Mouse (Mus musculus): ENCODE results near the gene Slc27a3. TPM values are rescaled to one million over a fixed set of nuclear protein-coding genes. Genes with fewer than 3 reads are reported as not detected.

Gene Slc27a3
- polyA plus RNA-seq (2016; fragmentation: Nextera tagmentation; extraction: Ambion mirVana) = 32.9 and 35.3 TPM in 2 replicates

- H3K9me3 ChIP-seq (replicated peaks) = no peaks in the 10 kb centered on the region
- peak; percentile 65 for ATAC-seq (ENCODE audit: low FRiP score)
- H3K4me2 ChIP-seq (replicated peaks) = peak within 1 kb of the TSS; percentile 94
- H3K27ac ChIP-seq = peak within 1 kb of the TSS; percentile 95
- H3K4me3 ChIP-seq = peak within 1 kb of the TSS; percentile 68
- 1% methylated on average over 54 of the region's 55 CpGs for WGBS
- H3K4me1 ChIP-seq = peaks cover 39% of the 10 kb centered on the region
- H3K36me3 ChIP-seq = peaks cover 61% of the 10 kb centered on the region
- H3K9ac ChIP-seq = peak within 1 kb of the TSS; percentile 86
- H3K27me3 ChIP-seq = no peaks in the 10 kb centered on the region
Measured at GRCm38 (mm10) chr3:90389511-90390490, at the start of gene Slc27a3. Slc27a3 (minus strand) TSS chr3:90389938.

GRCm38 (mm10) chr3:90437131-90437530 lies 47.4 kb upstream of the Slc27a3 start:
- WGBS = 70% methylated on average over 4 of the region's 4 CpGs
- H3K4me1 ChIP-seq = peaks cover 6% of the 10 kb centered on the region
- ATAC-seq (ENCODE audit: low FRiP score) = no peak

GRCm38 (mm10) chr3:90434073-90434730 lies 44.5 kb upstream of the Slc27a3 start:
- peaks cover 27% of the 10 kb centered on the region for H3K4me1 ChIP-seq
- peak overlapping the region; percentile 96 for H3K4me2 ChIP-seq (replicated peaks)
- H3K9me3 ChIP-seq (replicated peaks) = no peaks in the 10 kb centered on the region
- WGBS = 59% methylated on average over 11 of the region's 11 CpGs
- no peaks in the 10 kb centered on the region for H3K36me3 ChIP-seq
- no peaks in the 10 kb centered on the region for H3K27me3 ChIP-seq
- peak overlapping the region; percentile 66 for H3K4me3 ChIP-seq
- H3K27ac ChIP-seq = peak overlapping the region; percentile 60; the same call in 1 of the 2 replicates
- no peak for ATAC-seq (ENCODE audit: low FRiP score)
- H3K9ac ChIP-seq = peak overlapping the region; percentile 41; the same call in 1 of the 2 replicates

More at GRCm38 (mm10) chr3:90437131-90437530, 47.4 kb upstream of the Slc27a3 start:
- Histone ChIP-seq H3K9ac (no peak overlapping the region), H3K36me3 (no peaks in the 10 kb centered on the region), H3K4me3 (no peak overlapping the region), H3K4me2 (replicated peaks) (no peak overlapping the region), H3K27me3 (no peaks in the 10 kb centered on the region), H3K9me3 (replicated peaks) (no peaks in the 10 kb centered on the region), H3K27ac (no peak overlapping the region)

- Histone ChIP-seq H3K27ac (peak within 1 kb of the TSS; percentile 94), H3K36me3 (no peaks in the 10 kb centered on the region), H3K9ac (peak within 1 kb of the TSS; percentile 86), H3K4me1 (peaks cover 27% of the 10 kb centered on the region), H3K4me2 (replicated peaks) (peak within 1 kb of the TSS; percentile 96), H3K27me3 (no peaks in the 10 kb centered on the region), H3K9me3 (replicated peaks) (no peaks in the 10 kb centered on the region), H3K4me3 (peak within 1 kb of the TSS; percentile 66)
- peak; percentile 100 for ATAC-seq (ENCODE audit: low FRiP score)
- 1% methylated on average over 52 of the region's 52 CpGs for WGBS
Measured at GRCm38 (mm10) chr3:90433381-90434020, 43.8 kb upstream of the Slc27a3 start, which contains the start of gene Ints3. Ints3 (minus strand) TSS chr3:90433622.

GRCm38 (mm10) chr3:90432811-90433219 lies 43.1 kb upstream of the Slc27a3 start:
- Histone ChIP-seq H3K4me3 (peak overlapping the region; percentile 66), H3K9me3 (replicated peaks) (no peaks in the 10 kb centered on the region), H3K4me2 (replicated peaks) (peak overlapping the region; percentile 96), H3K4me1 (peaks cover 27% of the 10 kb centered on the region), H3K36me3 (no peaks in the 10 kb centered on the region), H3K27ac (peak overlapping the region; percentile 94), H3K27me3 (no peaks in the 10 kb centered on the region), H3K9ac (peak overlapping the region; percentile 86)
- peak; percentile 41 for ATAC-seq (ENCODE audit: low FRiP score)
- WGBS = under 1% methylated on average over 12 of the region's 12 CpGs

- H3K27me3 ChIP-seq = no peaks in the 10 kb centered on the region
- peaks cover 27% of the 10 kb centered on the region for H3K4me1 ChIP-seq
- H3K36me3 ChIP-seq = no peaks in the 10 kb centered on the region
- ATAC-seq (ENCODE audit: low FRiP score) = no peak
- no peak overlapping the region for H3K27ac ChIP-seq
- peak overlapping the region; percentile 96 for H3K4me2 ChIP-seq (replicated peaks)
- 22% methylated on average over 2 of the region's 2 CpGs for WGBS
- peak overlapping the region; percentile 86 for H3K9ac ChIP-seq
- H3K9me3 ChIP-seq (replicated peaks) = no peaks in the 10 kb centered on the region
- H3K4me3 ChIP-seq = peak overlapping the region; percentile 66
Measured at GRCm38 (mm10) chr3:90432348-90432747, 42.6 kb upstream of the Slc27a3 start.

- H3K4me1 ChIP-seq = peaks cover 27% of the 10 kb centered on the region
- no peak overlapping the region for H3K4me3 ChIP-seq
- H3K4me2 ChIP-seq (replicated peaks) = no peak overlapping the region
- ATAC-seq (ENCODE audit: low FRiP score) = no peak
- H3K27me3 ChIP-seq = no peaks in the 10 kb centered on the region
- H3K36me3 ChIP-seq = no peaks in the 10 kb centered on the region
- WGBS = 97% methylated on average over 3 of the region's 3 CpGs
- no peaks in the 10 kb centered on the region for H3K9me3 ChIP-seq (replicated peaks)
- H3K9ac ChIP-seq = no peak overlapping the region
- no peak overlapping the region for H3K27ac ChIP-seq
Measured at GRCm38 (mm10) chr3:90429576-90429975, 39.8 kb upstream of the Slc27a3 start.

GRCm38 (mm10) chr3:90428186-90428585 lies 38.4 kb upstream of the Slc27a3 start:
- 88% methylated on average over 6 of the region's 6 CpGs for WGBS
- H3K9ac ChIP-seq = no peak overlapping the region
- peaks cover 7% of the 10 kb centered on the region for H3K36me3 ChIP-seq
- no peak for ATAC-seq (ENCODE audit: low FRiP score)
- H3K27ac ChIP-seq = no peak overlapping the region
- no peaks in the 10 kb centered on the region for H3K9me3 ChIP-seq (replicated peaks)
- peaks cover 23% of the 10 kb centered on the region for H3K4me1 ChIP-seq
- no peak overlapping the region for H3K4me3 ChIP-seq
- H3K27me3 ChIP-seq = no peaks in the 10 kb centered on the region
- H3K4me2 ChIP-seq (replicated peaks) = no peak overlapping the region

GRCm38 (mm10) chr3:90427574-90427973 lies 37.8 kb upstream of the Slc27a3 start:
- no peak overlapping the region for H3K9ac ChIP-seq
- WGBS = 67% methylated on average over 1 of the region's 1 CpGs
- H3K9me3 ChIP-seq (replicated peaks) = no peaks in the 10 kb centered on the region

GRCm38 (mm10) chr3:90425499-90425898 lies 35.8 kb upstream of the Slc27a3 start:
- Histone ChIP-seq H3K9ac (no peak overlapping the region), H3K36me3 (peaks cover 28% of the 10 kb centered on the region), H3K27me3 (no peaks in the 10 kb centered on the region), H3K27ac (no peak overlapping the region), H3K9me3 (replicated peaks) (no peaks in the 10 kb centered on the region), H3K4me1 (0 out of 2 replicates have a peak, but pooled peaks cover 4% of the 10 kb centered on the region), H3K4me2 (replicated peaks) (no peak overlapping the region), H3K4me3 (no peak overlapping the region)
- ATAC-seq (ENCODE audit: low FRiP score) = no peak
- 95% methylated on average over 2 of the region's 2 CpGs for WGBS

More at GRCm38 (mm10) chr3:90427574-90427973, 37.8 kb upstream of the Slc27a3 start:
- H3K27me3 ChIP-seq = no peaks in the 10 kb centered on the region
- ATAC-seq (ENCODE audit: low FRiP score) = no peak
- H3K4me1 ChIP-seq = peaks cover 23% of the 10 kb centered on the region
- no peak overlapping the region for H3K4me2 ChIP-seq (replicated peaks)
- H3K4me3 ChIP-seq = no peak overlapping the region
- H3K36me3 ChIP-seq = peaks cover 12% of the 10 kb centered on the region
- no peak overlapping the region for H3K27ac ChIP-seq

- ATAC-seq (ENCODE audit: low FRiP score) = no peak
- Histone ChIP-seq H3K4me3 (no peak overlapping the region), H3K27me3 (no peaks in the 10 kb centered on the region), H3K27ac (no peak overlapping the region), H3K4me2 (replicated peaks) (no peak overlapping the region), H3K36me3 (peaks cover 45% of the 10 kb centered on the region), H3K4me1 (no peaks in the 10 kb centered on the region), H3K9ac (no peak overlapping the region), H3K9me3 (replicated peaks) (no peaks in the 10 kb centered on the region)
Measured at GRCm38 (mm10) chr3:90423549-90423948, 33.8 kb upstream of the Slc27a3 start.

GRCm38 (mm10) chr3:90420696-90421095 lies 31.0 kb upstream of the Slc27a3 start:
- Histone ChIP-seq H3K4me3 (no peak overlapping the region), H3K4me1 (no peaks in the 10 kb centered on the region), H3K27ac (no peak overlapping the region), H3K27me3 (no peaks in the 10 kb centered on the region), H3K9ac (no peak overlapping the region), H3K9me3 (replicated peaks) (no peaks in the 10 kb centered on the region), H3K4me2 (replicated peaks) (no peak overlapping the region), H3K36me3 (peaks cover 74% of the 10 kb centered on the region)
- ATAC-seq (ENCODE audit: low FRiP score) = no peak
- 89% methylated on average over 6 of the region's 6 CpGs for WGBS
